Mouse (Mus musculus) CD8-positive naive resting alpha-beta T cell, adult 57 days (primary cell): ENCODE measurements around the gene Drc3. TPM values are rescaled to one million over a fixed set of nuclear protein-coding genes. Genes with fewer than 3 reads are reported as not detected.

Source experiments
- total RNA-seq: library from RNA; stranded (reverse); gene quantifications from one replicate; pipeline ENCODE4 v1.2.4, GENCODE M21; 2023

Drc3 gene
- total RNA-seq: 0.40 TPM

GRCm38 (mm10) chr11:60352559-60353411 lies at the start of gene Drc3, which contains the start of gene Tom1l2:
Gene Drc3, plus strand, starts transcription at chr11:60353329.
Gene Tom1l2, minus strand, starts transcription at chr11:60352905.

GRCm38 (mm10) chr11:60416963-60417716 lies 64.0 kb downstream of the Drc3 start, which contains the start of gene Gid4:
Gene Gid4, plus strand, starts transcription at chr11:60417145.

DNA sequence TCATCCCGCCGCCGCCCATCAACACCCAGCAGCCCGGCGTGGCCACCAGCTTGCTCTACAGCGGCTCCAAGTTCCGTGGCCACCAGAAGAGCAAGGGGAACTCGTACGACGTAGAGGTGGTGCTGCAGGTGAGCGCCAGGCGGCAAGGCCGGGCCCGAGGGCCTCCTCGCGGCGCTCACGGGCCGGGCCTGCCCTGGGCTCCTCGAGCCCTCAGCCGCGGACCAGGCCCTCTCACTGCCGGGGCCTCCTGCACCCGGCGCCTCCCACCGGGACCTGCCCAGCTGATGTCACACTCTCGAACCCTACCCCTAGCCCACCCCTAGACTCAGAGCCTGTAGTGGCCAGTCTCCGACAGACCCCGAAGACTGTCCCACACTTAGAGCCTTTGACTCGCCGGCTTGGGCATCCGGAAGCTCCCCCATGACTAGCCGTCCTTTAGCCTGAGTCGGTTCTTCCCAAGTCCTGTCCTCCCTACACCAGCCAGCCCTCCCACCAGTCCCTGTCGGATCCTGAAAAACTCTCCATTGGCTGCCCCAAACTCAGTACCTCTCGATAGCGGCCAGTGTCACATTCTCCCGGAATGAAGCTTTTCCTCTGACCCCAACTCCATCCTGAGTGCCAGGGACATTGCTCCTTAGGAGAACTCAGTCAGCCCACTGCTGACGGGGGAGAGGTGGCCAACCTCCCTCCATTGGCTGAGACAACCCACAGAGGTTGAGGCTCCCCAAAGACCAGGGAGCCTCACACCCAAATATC lies 64.8 kb downstream of the Drc3 start, which contains the start of gene Atpaf2:
Gene Atpaf2 (minus strand): TSS at position 741 of the 756 bp plus-strand sequence.

Other genes starting within 250 kb of the Drc3 start
- gene Rai1, start 248.3 kb upstream of the Drc3 start, total RNA-seq: 96.5 TPM
- 136 TPM for gene Srebf1, start 130.7 kb upstream of the Drc3 start, total RNA-seq
- gene Tom1l2, start 424 bp upstream of the Drc3 start, total RNA-seq: 27.5 TPM
- 27.3 TPM for gene Gid4, start 63.8 kb downstream of the Drc3 start, total RNA-seq
- gene Atpaf2, start 65.1 kb downstream of the Drc3 start, total RNA-seq: 36.9 TPM
- 56.1 TPM for gene Drg2, start 101.3 kb downstream of the Drc3 start, total RNA-seq
- 0.73 TPM for gene Myo15, start 116.0 kb downstream of the Drc3 start, total RNA-seq
- 58.0 TPM for gene Alkbh5, start 183.1 kb downstream of the Drc3 start, total RNA-seq